7 mouse cellular contexts compared by ENCODE assay signal in genomic region chr11:30267036-30267891, GRCm38 (mm10). TPM values are rescaled to one million over a fixed set of nuclear protein-coding genes. Genes with fewer than 3 reads are reported as not detected.
DNase-seq lines count a peak whose midpoint lies in the region; ATAC-seq lines count a peak whose summit lies in the region.

No protein-coding gene starts in this region.

- DNase-seq in adipocyte (ENCODE audit: low spot score): peak; percentile 62
- DNase-seq in cerebellum, postnatal 4 days (ENCODE audit: low spot score in 2 of 2): peak; percentile 48 to 58
- DNase-seq in gastrocnemius, postnatal 10 days: peak; percentile 65
- peak; percentile 80 for DNase-seq in intestine, embryonic 14.5 days (ENCODE audit: low spot score)
- DNase-seq in left cerebral cortex, postnatal 14 days (ENCODE audit: low spot score in 2 of 2): peak; percentile 71 to 85
- peak; percentile 67 for DNase-seq in right cerebral cortex, postnatal 4 days

- ATAC-seq in intestine, embryonic 14.5 days (replicated peaks; ENCODE audit: low FRiP score, low TSS enrichment, low read depth): peak; percentile 62

- H3K4me2 ChIP-seq in intestine, embryonic 14.5 days (ENCODE audit: low read length): peak overlapping the region; percentile 71

- peak overlapping the region; percentile 92 for H3K9ac ChIP-seq in intestine, embryonic 14.5 days (ENCODE audit: low read length)

- intact Hi-C loops in left cerebral cortex, postnatal 14 days (cut with DNase I): loop anchor here (10.0 kb wide), 2 partner anchors 112 to 208 kb away; partner anchors contain the start of gene 4930505A04Rik

- H3K4me1 ChIP-seq in intestine, embryonic 14.5 days (replicated peaks; ENCODE audit: control insufficient read depth, insufficient read depth, low read length): peaks cover 7% of the 10 kb centered on the region
- peaks cover 24% of the 10 kb centered on the region for H3K4me1 ChIP-seq in megakaryocyte, embryonic 14.5 days

- no peaks in the 10 kb centered on the region for H3K9me3 ChIP-seq in intestine, embryonic 14.5 days (ENCODE audit: control insufficient read depth, low read length)
- no peaks in the 10 kb centered on the region for H3K9me3 ChIP-seq in megakaryocyte, embryonic 14.5 days

- no peaks in the 10 kb centered on the region for H3K27me3 ChIP-seq in intestine, embryonic 14.5 days (replicated peaks; ENCODE audit: control insufficient read depth, insufficient read depth, low read length)
- H3K27me3 ChIP-seq in megakaryocyte, embryonic 14.5 days (replicated peaks): peaks cover 49% of the 10 kb centered on the region

- H3K36me3 ChIP-seq in intestine, embryonic 14.5 days (ENCODE audit: control insufficient read depth, insufficient read depth, low read length): no peaks in the 10 kb centered on the region
- no peaks in the 10 kb centered on the region for H3K36me3 ChIP-seq in megakaryocyte, embryonic 14.5 days (replicated peaks; ENCODE audit: low read length)

- H3K4me3 ChIP-seq in intestine, embryonic 14.5 days (ENCODE audit: low read depth, low read length): peak overlapping the region; percentile 98
- H3K4me3 ChIP-seq in megakaryocyte, embryonic 14.5 days (replicated peaks): peak overlapping the region; percentile 91

- H3K27ac ChIP-seq in intestine, embryonic 14.5 days (ENCODE audit: low read depth): peak overlapping the region; percentile 94

- under 1% methylated on average over 66 of the region's 69 CpGs for WGBS in intestine, embryonic 14.5 days

RNA-seq across cellular contexts. Expression of gene Sptbn1, which starts 0.7 kb away (rescaled TPM):
- total RNA-seq in gastrocnemius, postnatal 10 days (2021): 100 to 1,000 TPM; 147 to 171 TPM
- polyA plus RNA-seq in intestine, embryonic 14.5 days (2014; fragmentation: Nextera tagmentation; extraction: Ambion mirVana): 129 and 131 TPM in 2 replicates
- 100 to 1,000 TPM; 711 to 761 TPM for total RNA-seq in left cerebral cortex, postnatal 14 days (2021)
- polyA plus RNA-seq in megakaryocyte, embryonic 14.5 days (2012; ENCODE audit: insufficient read depth, low replicate concordance): 8.1 and 10.8 TPM in 2 replicates

Comparison
In these comparisons a context has a peak if more than half of its experiments do, and no peak if none do; other contexts are left out.
1. Peak in every context shown above with its lines: DNase-seq, ATAC-seq, H3K4me3 ChIP-seq and H3K27ac ChIP-seq.
2. RNA of gene Sptbn1, which starts 0.7 kb away (total RNA-seq): 711 to 761 TPM in left cerebral cortex, postnatal 14 days; 147 to 171 TPM in gastrocnemius, postnatal 10 days; every median in the first group is over 4 times any median in the second.